Mouse (Mus musculus): ENCODE measurements around the gene Ddit4.

GRCm38 (mm10) chr10:59974786-59975185 lies 23.2 kb upstream of the Ddit4 start:
- no peak for TF ChIP-seq POLR2A (IDR thresholded peaks at IDR 0.05; ENCODE audit: insufficient read length, low read depth)
- TF ChIP-seq CEBPB (IDR thresholded peaks at IDR 0.05; ENCODE audit: insufficient read depth, poor library complexity, severe bottlenecking) = no peak
- TF ChIP-seq E2F4 (IDR thresholded peaks at IDR 0.05; ENCODE audit: insufficient read depth) = no peak
- no peak for TF ChIP-seq MYOG (IDR thresholded peaks at IDR 0.05; ENCODE audit: control insufficient read depth in 1 of 3, insufficient read depth in 1 of 3, insufficient read length in 2 of 3, low read depth in 2 of 3)
- TF ChIP-seq MAX (IDR thresholded peaks at IDR 0.05; ENCODE audit: low read depth) = no peak
- no peak for TF ChIP-seq MYOD1 (IDR thresholded peaks at IDR 0.05; ENCODE audit: control insufficient read depth in 1 of 3, insufficient read length in 2 of 3, low read depth in 2 of 3)
